Mouse (Mus musculus) hematopoietic stem cell, adult 5-6 weeks (primary cell): Measurements from ENCODE around the gene Helz2. TPM values are rescaled to one million over a fixed set of nuclear protein-coding genes. Genes with fewer than 3 reads are reported as not detected.
"Not testable (repeated sequence)": the region's sequence is repeated elsewhere in the genome, so short reads cannot be mapped to it uniquely, and the experiment has no call there.

ENCODE experiments used
- ATAC-seq, 2 experiments: fragments of 125-278 bp in 1 of 2; replicated peaks in 1 of 2; 2 replicates each; pipeline ENCODE4 v1.8.0; 2016 to 2017; ENCODE audit warnings: inconsistent platforms in 2 of 2, mild to moderate bottlenecking in 2 of 2, moderate number of reproducible peaks in 2 of 2, low read depth in 1 of 2, moderate TSS enrichment in 1 of 2; ENCODE audit not compliant: low FRiP score in 2 of 2, poor library complexity in 2 of 2, severe bottlenecking in 2 of 2, insufficient read depth in 1 of 2, low TSS enrichment in 1 of 2
- total RNA-seq: library from RNA; stranded (forward); fragments of 172-1452, 232-1000 nt; gene quantifications from 2 replicates; pipeline ENCODE4 v1.2.3, GENCODE M21; 2017

The Helz2 gene
- total RNA-seq, 1 experiment from 2014 or later, result 12.4 TPM

DNA sequence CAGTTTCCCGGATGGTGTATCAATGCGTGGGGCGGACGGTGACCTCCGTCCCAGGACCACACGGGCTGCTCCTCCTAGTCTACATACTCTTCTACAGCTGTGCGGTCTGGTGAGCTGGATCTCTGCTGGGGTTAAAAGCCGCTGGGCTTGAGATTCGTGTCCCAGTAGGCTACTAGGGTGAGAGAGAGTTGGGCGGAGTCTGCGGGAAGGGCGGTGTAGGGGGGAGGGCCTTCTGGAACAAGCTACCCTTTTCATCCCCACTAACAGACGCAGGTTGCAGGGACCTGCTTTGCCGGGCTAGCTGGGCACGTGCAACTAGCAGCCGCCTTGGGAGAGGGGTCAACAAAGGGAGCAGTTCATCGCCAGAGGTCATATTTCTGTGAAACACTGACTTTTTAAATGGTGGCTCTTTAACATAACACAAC, 28.8 kb downstream of the Helz2 start, which contains the start of gene Srms:
Gene Srms, minus strand, starts transcription at position 165 of the 425 bp plus-strand sequence.
- peak; percentile 82 to 89 for ATAC-seq

DNA sequence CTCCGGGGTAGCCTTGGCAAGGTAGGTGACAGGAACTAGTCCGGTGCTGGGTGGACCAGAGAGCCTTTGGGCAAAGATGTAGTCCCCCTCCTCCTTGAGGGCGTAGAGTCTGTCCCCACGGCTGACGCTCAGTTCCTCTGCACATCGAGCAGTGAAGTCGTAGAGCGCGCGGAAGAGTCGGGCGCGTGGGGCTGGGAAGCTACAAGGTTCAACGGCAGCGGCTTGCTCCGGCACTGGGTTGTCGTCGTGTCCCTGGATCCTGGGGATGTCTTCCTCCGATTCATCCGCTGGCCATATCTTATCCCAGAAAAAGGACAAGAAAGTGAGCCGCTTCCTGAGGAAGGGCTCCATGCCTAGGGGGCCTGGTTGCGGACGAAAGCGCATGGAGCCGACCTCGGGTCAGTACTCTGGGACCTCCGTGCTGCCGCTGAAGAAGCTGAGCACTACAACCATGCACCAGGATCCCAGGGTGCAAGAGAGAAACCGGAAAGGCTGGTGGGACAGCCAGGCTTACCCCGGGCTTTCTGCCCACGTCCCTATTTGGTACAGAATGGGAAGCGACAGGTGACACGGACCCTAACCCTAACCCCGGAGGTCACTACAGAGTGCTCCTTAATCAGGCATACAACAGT, 29.3 kb downstream of the Helz2 start:
- peak; percentile 46 to 47; a peak in 3 of 4 replicates for ATAC-seq

DNA sequence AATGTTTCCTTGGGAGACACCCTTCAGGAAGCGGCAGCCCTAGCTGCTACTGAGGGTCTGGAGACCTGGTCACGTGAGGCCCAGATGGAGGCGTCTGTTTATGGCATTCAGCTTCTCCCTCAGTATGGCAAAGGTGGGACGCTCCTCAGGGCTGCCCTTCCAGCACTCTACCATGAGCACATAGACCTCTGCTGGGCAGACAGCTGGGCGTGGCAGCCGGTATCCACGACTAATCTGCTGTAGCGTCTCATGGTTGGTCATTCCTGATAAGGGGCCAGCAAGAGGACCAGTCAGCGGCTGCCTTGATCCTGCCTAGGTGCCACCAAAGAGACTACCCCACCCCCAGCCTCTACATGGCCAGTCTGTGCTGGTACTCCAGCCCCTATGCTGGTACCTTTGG, 35.7 kb downstream of the Helz2 start:
- ATAC-seq, result no peak

DNA sequence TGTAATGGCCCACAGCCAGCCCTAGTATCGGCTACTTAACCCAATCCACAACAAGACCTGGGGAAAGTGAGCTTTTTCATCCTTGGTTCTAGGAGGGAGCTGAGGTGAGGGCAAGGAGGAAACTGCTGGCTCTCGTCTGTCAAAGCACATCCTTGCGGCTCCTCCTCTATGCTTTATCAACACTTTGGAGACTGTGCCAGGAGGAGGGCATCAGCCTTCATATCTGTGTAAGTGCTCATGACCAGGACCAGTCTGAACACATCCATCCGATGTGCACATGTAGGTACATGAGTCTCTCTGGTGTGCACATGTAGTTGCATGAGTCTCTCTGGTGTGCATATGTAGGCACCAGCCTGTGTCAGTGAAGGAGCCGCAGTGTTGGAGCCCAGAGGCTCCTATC, 36.1 kb downstream of the Helz2 start:
- ATAC-seq, result no peak

DNA sequence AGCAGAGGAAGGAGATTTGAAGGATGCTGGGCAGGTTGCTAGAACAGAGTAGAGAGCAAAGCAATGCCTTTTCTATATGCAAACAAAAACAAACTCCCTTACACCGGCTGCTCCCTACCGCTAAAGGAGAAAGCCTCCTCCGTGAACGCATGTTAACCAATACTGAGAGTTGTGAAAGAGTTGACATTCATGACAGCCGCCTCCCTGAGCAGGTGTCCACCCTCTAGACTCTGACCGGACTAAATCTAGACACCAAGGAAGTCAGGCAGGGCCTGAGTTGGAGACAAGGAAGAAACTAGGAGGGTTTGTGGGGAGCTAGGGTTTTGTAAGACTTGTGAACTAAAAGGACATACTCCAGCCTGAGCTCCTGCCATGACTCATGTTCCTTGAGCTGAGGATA, 38.9 kb downstream of the Helz2 start:
- ATAC-seq, result no peak

DNA sequence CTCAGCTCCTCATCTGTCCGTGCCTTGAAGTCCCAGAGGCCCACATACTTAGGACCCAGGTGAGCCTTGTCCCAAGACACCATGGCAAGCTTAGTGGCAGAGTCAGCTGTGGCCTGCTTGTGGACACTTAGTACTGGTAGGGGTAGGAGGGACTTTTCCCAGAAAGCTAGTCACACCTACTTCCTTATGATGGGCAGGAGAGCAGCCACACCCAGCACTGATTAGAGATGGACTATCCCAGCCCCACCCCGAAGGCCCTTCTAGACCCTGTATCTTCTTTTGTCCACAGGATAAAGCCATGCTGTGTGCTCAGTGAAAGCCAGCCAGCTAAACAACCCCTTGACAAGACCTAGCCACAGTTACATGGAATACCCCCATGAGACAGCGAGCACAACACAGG, 39.4 kb downstream of the Helz2 start, which contains the start of gene Ptk6:
Gene Ptk6, minus strand, starts transcription at position 368 of the 400 bp plus-strand sequence.
- no peak for ATAC-seq

DNA sequence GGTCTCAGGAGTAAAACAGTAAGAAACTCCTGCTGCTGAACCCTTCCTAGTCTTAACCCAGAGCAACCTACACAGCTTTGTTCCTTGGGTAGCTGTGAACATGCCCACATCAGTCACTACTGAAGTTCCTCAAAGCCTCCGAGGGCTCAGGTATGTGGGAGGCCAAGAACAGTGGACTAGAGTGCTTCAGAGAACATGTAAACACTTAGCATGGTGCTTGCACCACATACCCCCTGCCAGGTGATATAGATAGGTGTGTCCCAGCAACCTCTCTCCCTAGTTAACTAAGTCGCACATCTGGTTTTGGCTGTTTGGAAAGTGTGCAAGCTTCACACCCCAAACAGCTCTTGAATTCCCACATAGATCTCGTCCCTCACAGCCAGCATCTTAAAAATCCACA, 40.2 kb downstream of the Helz2 start:
- ATAC-seq, result no peak

DNA sequence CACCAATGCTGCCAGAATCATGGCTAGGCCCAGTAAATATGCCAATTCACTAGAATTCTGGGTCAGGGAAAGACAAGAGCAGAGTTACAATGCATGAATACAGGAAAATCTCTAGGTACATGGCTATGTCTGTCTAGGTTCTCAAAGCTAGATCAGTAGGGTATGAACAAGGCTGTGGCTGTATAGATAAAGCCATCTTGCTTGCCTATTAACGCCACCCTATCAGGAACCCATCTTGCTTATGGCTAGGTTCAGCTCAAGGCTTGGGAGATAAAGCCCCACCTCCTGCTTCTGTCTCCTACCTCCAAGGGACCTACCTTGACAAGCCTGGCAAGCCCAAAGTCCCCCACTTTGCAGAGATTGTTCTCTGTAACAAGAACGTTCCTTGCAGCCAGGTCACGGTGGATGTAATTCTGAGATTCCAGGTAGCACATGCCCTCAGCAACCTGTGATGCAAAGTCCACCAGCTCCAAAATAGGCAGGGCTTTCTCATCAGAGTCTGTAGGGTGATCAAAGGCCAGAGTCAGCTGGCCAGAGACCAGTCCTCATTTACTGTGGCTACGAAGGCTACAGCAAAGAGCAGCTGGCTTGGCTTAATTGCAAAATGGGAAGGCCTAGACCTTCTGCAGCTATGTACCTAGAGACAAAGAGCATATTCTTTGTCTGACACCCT, 45.1 kb downstream of the Helz2 start:
- ATAC-seq, result no peak

DNA sequence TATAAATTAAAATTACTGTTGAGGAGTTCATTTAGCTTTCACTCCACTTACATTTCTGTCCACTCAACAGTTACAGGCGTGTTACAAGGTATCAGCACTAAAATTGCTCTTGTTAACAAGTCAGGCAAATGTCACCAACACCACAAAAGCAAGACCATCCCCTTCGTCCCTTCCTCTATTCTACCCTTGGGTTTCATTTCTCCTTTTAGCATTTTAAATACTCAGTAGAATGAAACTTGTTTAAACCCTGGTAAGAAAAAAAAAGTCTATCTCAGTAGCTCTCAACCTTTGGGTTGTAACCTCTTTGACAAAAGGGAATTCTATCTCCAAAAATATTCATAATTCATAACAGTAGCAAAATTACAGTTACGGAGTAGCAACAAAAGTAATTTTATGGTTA, 48.8 kb downstream of the Helz2 start:
- ATAC-seq, result peak in 1 of 2 experiments; percentile 63; a peak in 1 of 4 replicates

DNA sequence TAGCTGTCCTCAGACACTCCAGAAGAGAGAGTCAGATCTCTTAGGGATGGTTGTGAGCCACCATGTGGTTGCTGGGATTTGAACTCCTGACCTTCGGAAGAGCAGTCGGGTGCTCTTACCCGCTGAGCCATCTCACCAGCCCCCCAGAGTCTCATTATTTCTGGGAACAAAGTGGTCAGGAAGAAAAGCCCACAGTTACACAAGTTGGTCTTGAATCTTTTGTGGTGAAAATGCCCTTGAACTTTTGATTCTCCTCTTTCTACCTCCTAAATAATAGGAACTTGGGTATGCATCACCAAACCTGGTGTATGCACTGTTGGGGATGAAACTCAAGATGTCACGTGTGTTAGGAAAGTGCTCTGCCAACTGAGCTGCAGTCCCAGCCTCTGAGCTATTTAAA, 49.9 kb downstream of the Helz2 start:
- no peak for ATAC-seq

DNA sequence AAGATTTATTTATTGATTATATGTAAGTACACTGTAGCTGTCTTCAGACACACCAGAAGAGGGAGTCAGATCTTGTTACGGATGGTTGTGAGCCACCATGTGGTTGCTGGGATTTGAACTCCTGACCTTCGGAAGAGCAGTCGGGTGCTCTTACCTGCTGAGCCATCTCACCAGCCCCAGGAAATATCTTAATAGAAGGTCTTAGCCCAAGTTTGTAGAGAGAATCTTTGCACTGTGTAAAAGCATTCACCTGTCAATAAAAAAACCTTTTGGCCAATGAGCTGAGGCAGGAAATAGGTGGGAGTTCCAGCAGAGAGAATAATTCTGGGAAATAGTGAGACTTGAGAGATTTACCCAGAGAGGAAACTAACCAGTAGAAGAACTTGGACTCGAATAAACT, 50.4 kb downstream of the Helz2 start:
- ATAC-seq, result not testable (repeated sequence)

DNA sequence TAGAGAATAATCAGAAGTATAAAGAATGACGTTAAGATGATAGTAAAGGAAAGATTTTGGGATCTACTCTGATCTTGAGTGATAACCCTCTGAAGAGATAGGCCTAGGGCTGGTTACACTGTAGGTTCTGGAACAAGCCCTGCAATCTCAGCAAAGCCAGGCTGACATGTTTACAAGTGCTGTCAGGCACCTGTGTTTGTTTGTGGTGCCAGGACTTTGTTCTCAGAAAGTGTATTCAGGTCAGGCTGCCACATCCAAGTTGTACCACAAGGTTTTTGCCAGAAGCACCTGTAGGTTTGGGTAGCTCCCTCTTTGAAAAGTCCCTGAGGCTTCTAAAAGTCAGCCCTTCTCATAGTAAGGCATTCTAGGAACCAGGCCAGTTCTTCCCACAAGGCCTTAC, 52.5 kb downstream of the Helz2 start:
- no peak for ATAC-seq

DNA sequence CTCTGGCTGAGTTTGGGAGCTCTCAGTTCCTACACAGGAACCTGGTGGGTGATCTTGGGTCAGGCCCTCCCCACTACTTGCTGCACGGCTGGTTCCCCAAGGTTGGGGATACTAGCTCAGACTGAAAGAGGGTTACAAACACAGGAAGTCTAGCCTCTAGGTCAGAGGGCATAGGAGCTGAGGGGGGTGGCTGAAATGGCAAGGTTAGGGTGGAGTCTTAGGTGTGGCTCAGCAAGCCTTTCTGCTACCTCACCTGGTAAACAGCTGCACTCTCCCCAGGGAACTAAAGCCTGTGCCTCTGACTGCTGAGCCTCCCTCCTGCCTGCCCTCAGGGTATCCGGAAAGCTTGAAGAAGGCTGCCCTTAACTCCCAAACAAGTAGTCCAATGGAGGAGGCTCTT, 53.1 kb downstream of the Helz2 start:
- no peak for ATAC-seq

DNA sequence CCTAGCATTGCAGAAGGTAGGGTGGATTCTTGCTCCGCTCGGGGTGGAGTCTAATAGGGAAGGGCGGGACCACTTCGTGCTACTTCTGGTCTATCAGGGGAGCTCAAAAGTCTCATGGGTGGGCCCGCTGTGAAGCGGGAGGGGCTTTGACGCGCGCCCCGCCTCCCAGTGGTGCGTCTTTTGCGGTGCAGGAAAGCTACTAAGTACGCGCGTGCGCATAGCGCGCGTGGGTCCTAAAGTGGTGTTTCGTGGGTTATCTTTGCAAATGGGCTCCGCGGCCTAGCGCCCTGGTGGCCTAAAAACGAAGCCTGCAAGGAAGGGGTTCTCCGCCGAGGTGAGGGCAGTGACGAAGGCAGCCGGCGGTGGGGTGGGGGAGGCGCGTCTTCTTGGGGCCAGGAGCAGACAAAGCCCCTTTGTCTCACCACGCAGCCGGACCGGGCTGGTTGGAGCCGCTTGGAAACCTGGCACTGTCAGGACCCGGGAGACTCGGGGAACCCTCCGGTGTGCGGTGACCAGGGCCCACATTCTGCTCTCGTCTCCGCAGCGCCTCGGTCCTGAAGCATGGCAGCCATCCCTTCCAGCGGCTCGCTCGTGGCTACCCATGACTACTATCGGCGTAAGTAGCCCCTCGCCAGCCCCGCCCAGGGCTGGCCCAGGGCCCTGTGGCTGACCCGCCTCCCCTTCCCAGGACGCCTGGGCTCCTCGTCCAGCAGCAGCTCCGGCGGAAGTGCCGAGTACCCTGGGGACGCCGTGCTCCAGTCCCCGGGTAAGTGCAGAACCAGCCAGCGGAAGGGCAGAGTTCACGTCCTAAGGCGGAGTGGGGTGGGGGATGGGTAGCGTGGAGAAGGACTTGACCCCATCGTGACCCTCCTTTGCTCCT, 54.5 kb downstream of the Helz2 start, which contains the start of gene Ppdpf:
Gene Ppdpf, plus strand, starts transcription at position 127 of the 880 bp plus-strand sequence.
- ATAC-seq, result peak; percentile 96

DNA sequence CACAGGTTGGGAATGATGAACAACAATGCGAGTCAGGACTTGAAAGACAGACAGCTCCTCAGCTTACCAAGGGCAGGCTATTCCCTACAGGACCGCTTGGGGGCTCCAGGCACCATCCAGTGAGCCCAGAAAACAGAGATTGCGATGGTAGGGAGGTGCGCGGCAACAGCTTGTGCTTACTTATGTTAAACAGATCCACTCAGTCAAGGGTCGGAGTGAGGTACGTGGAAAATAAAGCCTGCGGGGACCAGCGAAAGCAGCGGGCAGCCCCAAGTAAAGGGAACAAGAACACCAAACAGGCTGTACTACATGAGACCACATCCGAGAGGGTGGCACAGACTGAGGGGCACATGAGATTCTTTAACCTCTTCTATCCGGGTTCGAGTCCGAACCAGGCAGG, 55.2 kb downstream of the Helz2 start:
- ATAC-seq, result peak; percentile 83 to 84

DNA sequence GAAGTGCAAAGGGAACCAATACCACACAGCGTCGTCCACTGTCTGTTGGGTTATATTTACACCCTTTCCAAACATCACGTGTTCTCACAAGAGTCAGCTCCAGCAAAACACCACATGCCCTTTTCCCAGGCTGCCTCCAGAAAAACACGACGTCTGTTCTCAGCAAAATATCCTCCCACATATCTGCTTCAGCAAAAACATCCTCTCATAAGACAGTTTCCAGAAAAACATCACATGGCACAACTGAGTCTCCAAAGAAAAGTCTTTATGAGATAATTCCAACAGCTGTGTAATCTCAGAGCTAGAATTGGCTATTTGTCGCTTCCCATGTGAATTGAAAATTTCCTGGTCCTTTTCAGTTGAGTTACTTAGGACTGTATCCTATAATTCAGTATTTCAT, 60.9 kb downstream of the Helz2 start:
- no peak for ATAC-seq

DNA sequence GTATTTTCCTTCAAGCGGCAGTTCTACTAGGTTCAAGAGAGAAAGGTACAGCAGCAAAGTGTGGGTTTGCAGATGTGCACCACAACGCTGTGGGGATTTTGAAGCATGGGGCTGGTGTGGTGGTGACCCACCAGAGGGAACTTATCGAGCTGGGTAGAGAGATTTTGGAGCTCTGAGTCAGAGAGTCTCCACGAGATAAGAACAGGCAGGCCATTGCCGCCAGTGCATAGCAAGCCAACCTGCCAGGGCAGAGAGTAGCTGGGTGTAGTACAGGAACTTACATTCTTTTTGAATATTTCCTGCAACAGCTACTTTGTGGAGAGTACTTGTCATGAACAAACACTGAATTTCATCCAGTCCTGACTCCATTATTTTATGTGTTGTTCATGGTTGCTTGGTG, 63.4 kb downstream of the Helz2 start:
- no peak for ATAC-seq

DNA sequence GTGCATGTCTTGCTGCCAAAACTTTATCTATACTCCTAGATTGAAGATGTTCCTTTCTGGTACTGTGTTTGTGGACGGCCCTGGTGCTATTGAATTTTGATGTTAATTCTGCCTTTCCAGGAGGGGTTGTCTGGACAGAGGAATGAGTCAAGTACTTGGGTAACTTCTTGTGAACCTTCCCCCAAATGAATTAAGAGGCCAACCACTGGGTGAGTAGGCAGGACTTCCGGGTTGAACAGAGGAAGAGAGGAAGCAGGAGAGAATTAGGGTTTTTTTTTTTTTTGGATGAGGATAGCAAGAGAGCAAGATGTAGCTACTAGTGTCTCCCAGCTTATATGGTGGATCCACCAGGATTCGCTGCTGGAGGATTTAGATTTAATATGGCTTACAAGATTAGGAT, 63.8 kb downstream of the Helz2 start:
- no peak for ATAC-seq
